Mouse (Mus musculus): ENCODE results near the gene Rbfox1. TPM values are rescaled to one million over a fixed set of nuclear protein-coding genes. Genes with fewer than 3 reads are reported as not detected.

Gene Rbfox1
- total and polyA plus RNA-seq, 3 experiments = 31.6 to 58.1 (median 52.9) TPM

GRCm38 (mm10) chr16:6019361-6019760, 134.2 kb downstream of the Rbfox1 start:
- intact Hi-C loops (cut with DNase I) = loop anchor here (5.0 kb wide), 3 partner anchors 122 to 547 kb away; no protein-coding TSS in a partner anchor
- no peak overlapping the region for H3K4me3 ChIP-seq
- H3K27me3 ChIP-seq (ENCODE audit: control insufficient read depth, insufficient read depth, low read length) = no peaks in the 10 kb centered on the region
- no peaks in the 10 kb centered on the region for H3K36me3 ChIP-seq (ENCODE audit: control insufficient read depth, insufficient read depth, low read length)
- H3K79me2 ChIP-seq (replicated peaks; ENCODE audit: control insufficient read depth, insufficient read depth, low read length) = no peaks in the 10 kb centered on the region
- H3K4me1 ChIP-seq (ENCODE audit: control insufficient read depth, insufficient read depth, low read length) = no peaks in the 10 kb centered on the region
- H3K9ac ChIP-seq (ENCODE audit: low read depth, low read length) = no peak overlapping the region
- TF ChIP-seq POLR2A (IDR thresholded peaks at IDR 0.05; ENCODE audit: insufficient read depth, low read depth, low read length) = no peak
- TF ChIP-seq EP300 (IDR thresholded peaks at IDR 0.05; ENCODE audit: insufficient read depth, low read depth, low read length) = no peak
- no peak for TF ChIP-seq CTCF (IDR thresholded peaks at IDR 0.05)
- no peak for DNase-seq
- 21% methylated on average over 1 of the region's 1 CpGs for WGBS
- H3K27ac ChIP-seq = no peak overlapping the region

- Histone ChIP-seq H3K27me3 (ENCODE audit: control insufficient read depth, insufficient read depth, low read length) (peaks cover 1% of the 10 kb centered on the region; the same call in 1 of the 2 replicates), H3K79me2 (replicated peaks; ENCODE audit: control insufficient read depth, insufficient read depth, low read length) (no peaks in the 10 kb centered on the region), H3K9ac (ENCODE audit: low read depth, low read length) (no peak overlapping the region), H3K4me3 (no peak overlapping the region), H3K27ac (no peak overlapping the region), H3K36me3 (ENCODE audit: control insufficient read depth, insufficient read depth, low read length) (no peaks in the 10 kb centered on the region), H3K4me1 (ENCODE audit: control insufficient read depth, insufficient read depth, low read length) (no peaks in the 10 kb centered on the region)
- TF ChIP-seq EP300 (IDR thresholded peaks at IDR 0.05; ENCODE audit: insufficient read depth, low read depth, low read length) = no peak
- no peak for TF ChIP-seq POLR2A (IDR thresholded peaks at IDR 0.05; ENCODE audit: insufficient read depth, low read depth, low read length)
- TF ChIP-seq CTCF (IDR thresholded peaks at IDR 0.05) = no peak
- intact Hi-C loops (cut with DNase I) = no loop called here
- no peak for DNase-seq
- WGBS = 67% methylated on average over 1 of the region's 1 CpGs
Observed at GRCm38 (mm10) chr16:6031280-6031679, 146.1 kb downstream of the Rbfox1 start.

GRCm38 (mm10) chr16:6032563-6032962, 147.4 kb downstream of the Rbfox1 start:
- H3K36me3 ChIP-seq (ENCODE audit: control insufficient read depth, insufficient read depth, low read length) = no peaks in the 10 kb centered on the region
- H3K4me3 ChIP-seq = no peak overlapping the region
- intact Hi-C loops (cut with DNase I) = no loop called here

GRCm38 (mm10) chr16:6034876-6035275, 149.7 kb downstream of the Rbfox1 start:
- no peak overlapping the region for H3K27ac ChIP-seq
- WGBS = 78% methylated on average over 3 of the region's 3 CpGs
- H3K27me3 ChIP-seq (ENCODE audit: control insufficient read depth, insufficient read depth, low read length) = no peaks in the 10 kb centered on the region
- no peaks in the 10 kb centered on the region for H3K4me1 ChIP-seq (ENCODE audit: control insufficient read depth, insufficient read depth, low read length)
- no peaks in the 10 kb centered on the region for H3K36me3 ChIP-seq (ENCODE audit: control insufficient read depth, insufficient read depth, low read length)
- intact Hi-C loops (cut with DNase I) = no loop called here
- no peak for TF ChIP-seq EP300 (IDR thresholded peaks at IDR 0.05; ENCODE audit: insufficient read depth, low read depth, low read length)
- no peak for TF ChIP-seq POLR2A (IDR thresholded peaks at IDR 0.05; ENCODE audit: insufficient read depth, low read depth, low read length)
- TF ChIP-seq CTCF (IDR thresholded peaks at IDR 0.05) = no peak
- H3K9ac ChIP-seq (ENCODE audit: low read depth, low read length) = no peak overlapping the region
- DNase-seq = no peak
- H3K79me2 ChIP-seq (replicated peaks; ENCODE audit: control insufficient read depth, insufficient read depth, low read length) = no peaks in the 10 kb centered on the region
- H3K4me3 ChIP-seq = no peak overlapping the region

More at GRCm38 (mm10) chr16:6032563-6032962, 147.4 kb downstream of the Rbfox1 start:
- TF ChIP-seq EP300 (IDR thresholded peaks at IDR 0.05; ENCODE audit: insufficient read depth, low read depth, low read length) (no peak), CTCF (IDR thresholded peaks at IDR 0.05) (no peak), POLR2A (IDR thresholded peaks at IDR 0.05; ENCODE audit: insufficient read depth, low read depth, low read length) (no peak)
- DNase-seq = no peak
- Histone ChIP-seq H3K27ac (no peak overlapping the region), H3K9ac (ENCODE audit: low read depth, low read length) (no peak overlapping the region), H3K27me3 (ENCODE audit: control insufficient read depth, insufficient read depth, low read length) (peaks cover 1% of the 10 kb centered on the region; the same call in 1 of the 2 replicates), H3K4me1 (ENCODE audit: control insufficient read depth, insufficient read depth, low read length) (no peaks in the 10 kb centered on the region), H3K79me2 (replicated peaks; ENCODE audit: control insufficient read depth, insufficient read depth, low read length) (no peaks in the 10 kb centered on the region)
- 85% methylated on average over 7 of the region's 7 CpGs for WGBS

- H3K9ac ChIP-seq (ENCODE audit: low read depth, low read length) = no peak overlapping the region
- TF ChIP-seq EP300 (IDR thresholded peaks at IDR 0.05; ENCODE audit: insufficient read depth, low read depth, low read length) = no peak
- TF ChIP-seq CTCF (IDR thresholded peaks at IDR 0.05) = no peak
- TF ChIP-seq POLR2A (IDR thresholded peaks at IDR 0.05; ENCODE audit: insufficient read depth, low read depth, low read length) = no peak
- intact Hi-C loops (cut with DNase I) = no loop called here
- H3K27me3 ChIP-seq (ENCODE audit: control insufficient read depth, insufficient read depth, low read length) = no peaks in the 10 kb centered on the region
- no peak overlapping the region for H3K27ac ChIP-seq
- no peaks in the 10 kb centered on the region for H3K4me1 ChIP-seq (ENCODE audit: control insufficient read depth, insufficient read depth, low read length)
- H3K36me3 ChIP-seq (ENCODE audit: control insufficient read depth, insufficient read depth, low read length) = no peaks in the 10 kb centered on the region
- WGBS = 67% methylated on average over 7 of the region's 7 CpGs
- H3K79me2 ChIP-seq (replicated peaks; ENCODE audit: control insufficient read depth, insufficient read depth, low read length) = no peaks in the 10 kb centered on the region
- DNase-seq = no peak
- H3K4me3 ChIP-seq = no peak overlapping the region
Observed at GRCm38 (mm10) chr16:6037009-6037408, 151.9 kb downstream of the Rbfox1 start.

GRCm38 (mm10) chr16:6042766-6043165, 157.6 kb downstream of the Rbfox1 start:
- H3K27ac ChIP-seq = no peak overlapping the region
- no peaks in the 10 kb centered on the region for H3K36me3 ChIP-seq (ENCODE audit: control insufficient read depth, insufficient read depth, low read length)
- intact Hi-C loops (cut with DNase I) = no loop called here
- no peaks in the 10 kb centered on the region for H3K4me1 ChIP-seq (ENCODE audit: control insufficient read depth, insufficient read depth, low read length)
- no peaks in the 10 kb centered on the region for H3K79me2 ChIP-seq (replicated peaks; ENCODE audit: control insufficient read depth, insufficient read depth, low read length)
- no peak overlapping the region for H3K9ac ChIP-seq (ENCODE audit: low read depth, low read length)
- TF ChIP-seq EP300 (IDR thresholded peaks at IDR 0.05; ENCODE audit: insufficient read depth, low read depth, low read length) (no peak), CTCF (IDR thresholded peaks at IDR 0.05) (no peak), POLR2A (IDR thresholded peaks at IDR 0.05; ENCODE audit: insufficient read depth, low read depth, low read length) (no peak)
- no peak for DNase-seq
- 53% methylated on average over 3 of the region's 3 CpGs for WGBS
- H3K4me3 ChIP-seq = no peak overlapping the region
- no peaks in the 10 kb centered on the region for H3K27me3 ChIP-seq (ENCODE audit: control insufficient read depth, insufficient read depth, low read length)
